ENCODE assay signal across 22 mouse cellular contexts in the genomic region with DNA sequence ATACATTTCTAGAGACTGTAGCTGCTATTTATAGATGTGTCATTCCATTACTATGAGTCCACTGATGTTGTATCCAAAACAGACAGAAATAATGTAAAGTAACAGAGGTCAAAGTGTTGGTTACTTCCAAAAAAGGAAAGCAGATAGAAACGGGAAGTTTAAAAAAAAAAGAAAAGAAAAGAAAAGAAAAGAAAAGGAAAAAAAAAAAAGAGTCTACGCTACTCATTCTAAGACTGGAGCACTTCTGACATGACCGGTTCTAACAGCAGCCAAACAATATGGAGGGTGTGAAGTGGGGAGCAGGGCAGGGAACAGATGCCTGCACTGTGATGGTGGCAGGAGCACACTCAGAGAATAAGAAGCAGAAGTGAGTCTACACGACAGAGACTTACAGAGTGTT.
A peak's percentile ranks its signal among the peaks of the same experiment; 100 is the strongest.
DNase-seq lines count a peak whose midpoint lies in the region; ATAC-seq lines count a peak whose summit lies in the region.
"Had no signal": no experiment of that assay in that cellular context is flagged by ENCODE, and none has a peak within 500 bp of the region (broad histone marks: within the 10 kb centered on the region; RNA-seq: fewer than 3 reads in every experiment).

No protein-coding gene starts in this region.

- WGBS in forebrain, embryonic 13.5 days = 67% methylated on average over 4 of the region's 4 CpGs
- 69% methylated on average over 4 of the region's 4 CpGs for WGBS in forebrain, embryonic 12.5 days
- 43% methylated on average over 4 of the region's 4 CpGs for WGBS in heart, embryonic 15.5 days

- no peaks in the 10 kb centered on the region for H3K27me3 ChIP-seq in forebrain, embryonic 13.5 days
- H3K27me3 ChIP-seq in forebrain, embryonic 12.5 days = no peaks in the 10 kb centered on the region
- no peaks in the 10 kb centered on the region for H3K27me3 ChIP-seq in heart, embryonic 15.5 days
- H3K27me3 ChIP-seq in splenic B cell, adult 2 months (ENCODE audit: control insufficient read depth, insufficient read depth, low read length, poor library complexity, severe bottlenecking) = no peaks in the 10 kb centered on the region
- H3K27me3 ChIP-seq: embryonic facial prominence, embryonic 13.5 days; heart, embryonic 12.5 days; limb, embryonic 15.5 days; megakaryocyte, embryonic 14.5 days; midbrain, embryonic 15.5 days had no signal

- ATAC-seq in forebrain, embryonic 13.5 days = peak; percentile 48; the same call in 1 of the 2 replicates
- ATAC-seq in forebrain, embryonic 12.5 days (ENCODE audit: low FRiP score) = no peak
- no peak for ATAC-seq in heart, embryonic 15.5 days (replicated peaks; ENCODE audit: insufficient number of reproducible peaks, insufficient read depth, low FRiP score, low read depth)
- ATAC-seq in common myeloid progenitor, adult 5-6 weeks (replicated peaks; ENCODE audit: low read depth, poor library complexity, severe bottlenecking) = 0 out of 2 replicates have a peak, but pooled peaks have one; percentile 45
- ATAC-seq: intestine, embryonic 16.5 days; midbrain, embryonic 15.5 days had no signal

- no peak overlapping the region for H3K4me2 ChIP-seq in forebrain, embryonic 13.5 days
- no peak overlapping the region for H3K4me2 ChIP-seq in forebrain, embryonic 12.5 days
- no peak overlapping the region for H3K4me2 ChIP-seq in heart, embryonic 15.5 days
- H3K4me2 ChIP-seq: embryonic facial prominence, embryonic 13.5 days; heart, embryonic 12.5 days; hindbrain, embryonic 14.5 days; limb, embryonic 15.5 days; midbrain, embryonic 15.5 days had no signal

- H3K27ac ChIP-seq in forebrain, embryonic 13.5 days = no peak overlapping the region
- no peak overlapping the region for H3K27ac ChIP-seq in forebrain, embryonic 12.5 days
- peak overlapping the region; percentile 35 for H3K27ac ChIP-seq in heart, embryonic 15.5 days
- H3K27ac ChIP-seq: embryonic facial prominence, embryonic 13.5 days; hindbrain, embryonic 14.5 days; limb, embryonic 15.5 days; midbrain, embryonic 15.5 days had no signal

- no peak for DNase-seq in heart, postnatal 25 days (ENCODE audit: low spot score)
- DNase-seq in splenic B cell, adult 2 months (ENCODE audit: low read depth, low spot score) = peak; percentile 14
- DNase-seq in Muller cell, postnatal 12 days (ENCODE audit: inconsistent ontology term) = no peak
- no peak for DNase-seq in ovary, postnatal 36 days (ENCODE audit: low spot score)
- DNase-seq: adrenal gland, adult 8-10 months; cerebellum, adult 2 months; gastrocnemius, postnatal 25 days; layer of hippocampus, postnatal 36 days; lung, adult 18-20 months; right cerebral cortex, adult 18-20 months; thymus, postnatal 4 days had no signal

- no peaks in the 10 kb centered on the region for H3K36me3 ChIP-seq in forebrain, embryonic 13.5 days (ENCODE audit: poor library complexity, severe bottlenecking)
- H3K36me3 ChIP-seq in forebrain, embryonic 12.5 days (replicated peaks) = no peaks in the 10 kb centered on the region
- H3K36me3 ChIP-seq in heart, embryonic 15.5 days = no peaks in the 10 kb centered on the region
- H3K36me3 ChIP-seq in splenic B cell, adult 2 months (ENCODE audit: control insufficient read depth, insufficient read depth, low read length, poor library complexity, severe bottlenecking) = no peaks in the 10 kb centered on the region
- H3K36me3 ChIP-seq: embryonic facial prominence, embryonic 13.5 days; heart, embryonic 12.5 days; limb, embryonic 15.5 days; midbrain, embryonic 15.5 days had no signal

- H3K9ac ChIP-seq in forebrain, embryonic 13.5 days = no peak overlapping the region
- no peak overlapping the region for H3K9ac ChIP-seq in forebrain, embryonic 12.5 days
- no peak overlapping the region for H3K9ac ChIP-seq in heart, embryonic 15.5 days
- H3K9ac ChIP-seq: embryonic facial prominence, embryonic 13.5 days; heart, embryonic 12.5 days; hindbrain, embryonic 14.5 days; limb, embryonic 15.5 days; midbrain, embryonic 15.5 days had no signal

- H3K9me3 ChIP-seq in forebrain, embryonic 13.5 days (replicated peaks) = no peaks in the 10 kb centered on the region
- H3K9me3 ChIP-seq in forebrain, embryonic 12.5 days = no peaks in the 10 kb centered on the region
- H3K9me3 ChIP-seq in heart, embryonic 15.5 days (replicated peaks) = no peaks in the 10 kb centered on the region
- H3K9me3 ChIP-seq: embryonic facial prominence, embryonic 13.5 days; heart, embryonic 12.5 days; limb, embryonic 15.5 days; megakaryocyte, embryonic 14.5 days; midbrain, embryonic 15.5 days had no signal

- 0 out of 2 replicates have a peak, but pooled peaks cover 6% of the 10 kb centered on the region for H3K4me1 ChIP-seq in forebrain, embryonic 13.5 days
- H3K4me1 ChIP-seq in forebrain, embryonic 12.5 days = no peaks in the 10 kb centered on the region; the same call in 1 of the 2 replicates
- H3K4me1 ChIP-seq in heart, embryonic 15.5 days (replicated peaks) = peaks cover 24% of the 10 kb centered on the region
- H3K4me1 ChIP-seq: midbrain, embryonic 15.5 days had no signal

- intact Hi-C loops in heart, postnatal 25 days (cut with DNase I) = no loop called here

- H3K4me3 ChIP-seq in forebrain, embryonic 13.5 days = no peak overlapping the region
- H3K4me3 ChIP-seq in forebrain, embryonic 12.5 days (replicated peaks) = no peak overlapping the region
- H3K4me3 ChIP-seq in heart, embryonic 15.5 days = no peak overlapping the region
- H3K4me3 ChIP-seq: embryonic facial prominence, embryonic 13.5 days; heart, embryonic 12.5 days; limb, embryonic 15.5 days; megakaryocyte, embryonic 14.5 days; midbrain, embryonic 15.5 days had no signal

Comparison
In these comparisons a context has a peak if more than half of its experiments do, and no peak if none do; other contexts are left out.
1. ATAC-seq: peak in forebrain, embryonic 13.5 days (single experiment) and common myeloid progenitor, adult 5-6 weeks (single experiment); none in forebrain, embryonic 12.5 days (single experiment) and heart, embryonic 15.5 days (single experiment).